In genomic region chr2:60728902-60729585, GRCm38 (mm10) we compare ENCODE assay signal across 17 mouse cellular contexts. TPM values are rescaled to one million over a fixed set of nuclear protein-coding genes. Genes with fewer than 3 reads are reported as not detected.
DNase-seq lines count a peak whose midpoint lies in the region; ATAC-seq and TF ChIP-seq lines count a peak whose summit lies in the region.
"Had no signal": no experiment of that assay in that cellular context is flagged by ENCODE, and none has a peak within 500 bp of the region (broad histone marks: within the 10 kb centered on the region; RNA-seq: fewer than 3 reads in every experiment).

No protein-coding gene starts in this region.

- no peaks in the 10 kb centered on the region for H3K9me3 ChIP-seq in intestine, embryonic 14.5 days (ENCODE audit: control insufficient read depth, low read length)
- no peaks in the 10 kb centered on the region for H3K9me3 ChIP-seq in intestine, embryonic 15.5 days
- no peaks in the 10 kb centered on the region for H3K9me3 ChIP-seq in intestine, postnatal 0 days (ENCODE audit: control insufficient read depth)
- no peaks in the 10 kb centered on the region for H3K9me3 ChIP-seq in hindbrain, embryonic 11.5 days (ENCODE audit: control insufficient read depth, low read length)
- H3K9me3 ChIP-seq: forebrain, embryonic 13.5 days; liver, embryonic 12.5 days; neural tube, embryonic 15.5 days had no signal

- no peaks in the 10 kb centered on the region for H3K27me3 ChIP-seq in intestine, embryonic 14.5 days (replicated peaks; ENCODE audit: control insufficient read depth, insufficient read depth, low read length)
- H3K27me3 ChIP-seq in intestine, embryonic 15.5 days (replicated peaks), result no peaks in the 10 kb centered on the region
- no peaks in the 10 kb centered on the region for H3K27me3 ChIP-seq in intestine, postnatal 0 days (replicated peaks; ENCODE audit: control insufficient read depth, insufficient read depth, low read length)
- no peaks in the 10 kb centered on the region for H3K27me3 ChIP-seq in cerebellum, adult 2 months (ENCODE audit: control insufficient read depth, insufficient read depth, low read length)
- H3K27me3 ChIP-seq in hindbrain, embryonic 11.5 days (ENCODE audit: control insufficient read depth, insufficient read depth, low read length), result no peaks in the 10 kb centered on the region
- H3K27me3 ChIP-seq: liver, embryonic 12.5 days; neural tube, embryonic 15.5 days had no signal

- no peak overlapping the region for H3K4me3 ChIP-seq in intestine, embryonic 14.5 days (ENCODE audit: low read depth, low read length)
- H3K4me3 ChIP-seq in intestine, embryonic 15.5 days (replicated peaks), result no peak overlapping the region
- H3K4me3 ChIP-seq in intestine, postnatal 0 days (ENCODE audit: low read depth, low read length), result no peak overlapping the region
- no peak overlapping the region for H3K4me3 ChIP-seq in cerebellum, adult 2 months (replicated peaks; ENCODE audit: insufficient read depth, low read depth, low read length)
- no peak overlapping the region for H3K4me3 ChIP-seq in hindbrain, embryonic 11.5 days (ENCODE audit: low read depth, low read length)
- H3K4me3 ChIP-seq: forebrain, embryonic 13.5 days; liver, embryonic 12.5 days; neural tube, embryonic 15.5 days had no signal

- 42% methylated on average over 10 of the region's 10 CpGs for WGBS in intestine, embryonic 14.5 days
- 46% methylated on average over 10 of the region's 10 CpGs for WGBS in intestine, embryonic 15.5 days
- 37% methylated on average over 10 of the region's 10 CpGs for WGBS in intestine, postnatal 0 days
- 28% methylated on average over 10 of the region's 10 CpGs for WGBS in large intestine, adult 2 months
- WGBS in cerebellum, adult 2 months, result 72% methylated on average over 10 of the region's 10 CpGs
- whole genome bisulfite sequencing in hindbrain, embryonic 11.5 days, result 76% methylated on average over 10 of the region's 10 CpGs

- no peak overlapping the region for H3K9ac ChIP-seq in intestine, embryonic 14.5 days (ENCODE audit: low read length)
- H3K9ac ChIP-seq in intestine, embryonic 15.5 days, result no peak overlapping the region
- no peak overlapping the region for H3K9ac ChIP-seq in intestine, postnatal 0 days (ENCODE audit: low read depth, low read length)
- no peak overlapping the region for H3K9ac ChIP-seq in hindbrain, embryonic 11.5 days (ENCODE audit: low read depth, low read length)
- H3K9ac ChIP-seq: forebrain, embryonic 13.5 days; liver, embryonic 12.5 days; neural tube, embryonic 15.5 days had no signal

- H3K36me3 ChIP-seq in intestine, embryonic 14.5 days (ENCODE audit: control insufficient read depth, insufficient read depth, low read length), result no peaks in the 10 kb centered on the region
- no peaks in the 10 kb centered on the region for H3K36me3 ChIP-seq in intestine, embryonic 15.5 days
- no peaks in the 10 kb centered on the region for H3K36me3 ChIP-seq in intestine, postnatal 0 days (ENCODE audit: control insufficient read depth, insufficient read depth)
- H3K36me3 ChIP-seq in hindbrain, embryonic 11.5 days (ENCODE audit: control insufficient read depth, insufficient read depth, low read length), result no peaks in the 10 kb centered on the region
- H3K36me3 ChIP-seq: liver, embryonic 12.5 days; neural tube, embryonic 15.5 days had no signal

- ATAC-seq in intestine, embryonic 14.5 days (replicated peaks; ENCODE audit: low FRiP score, low TSS enrichment, low read depth), result no peak
- no peak for ATAC-seq in intestine, embryonic 15.5 days
- ATAC-seq in intestine, postnatal 0 days, result no peak
- no peak for ATAC-seq in hindbrain, embryonic 11.5 days (ENCODE audit: low FRiP score)
- ATAC-seq: CD4-positive, CD25-positive, alpha-beta regulatory T cell, adult 4 months; forebrain, embryonic 13.5 days; hindbrain, embryonic 16.5 days; liver, embryonic 12.5 days had no signal

- H3K27ac ChIP-seq in intestine, embryonic 14.5 days (ENCODE audit: low read depth), result no peak overlapping the region
- no peak overlapping the region for H3K27ac ChIP-seq in intestine, embryonic 15.5 days
- no peak overlapping the region for H3K27ac ChIP-seq in intestine, postnatal 0 days (ENCODE audit: low read depth, low read length)
- H3K27ac ChIP-seq in cerebellum, adult 2 months (ENCODE audit: insufficient read depth, low read length), result no peak overlapping the region
- no peak overlapping the region for H3K27ac ChIP-seq in hindbrain, embryonic 11.5 days (ENCODE audit: low read depth, low read length)
- H3K27ac ChIP-seq: forebrain, embryonic 13.5 days; liver, embryonic 12.5 days; neural tube, embryonic 15.5 days had no signal

- TF ChIP-seq CTCF in intestine, postnatal 0 days (IDR thresholded peaks at IDR 0.05; ENCODE audit: low read depth), result no peak
- no peak for TF ChIP-seq CTCF in cerebellum, adult 2 months (IDR thresholded peaks at IDR 0.05; ENCODE audit: borderline replicate concordance, insufficient read depth, low read depth, low read length)

- peak; percentile 51 for DNase-seq in intestine, embryonic 14.5 days (ENCODE audit: low spot score)
- peak; percentile 74 for DNase-seq in kidney, adult 9 months
- DNase-seq in large intestine, adult 2 months (ENCODE audit: low read depth, low spot score), result peak; percentile 22
- DNase-seq in cerebellum, adult 2 months, result no peak
- no peak for DNase-seq in hindbrain, embryonic 11.5 days (ENCODE audit: low spot score)
- DNase-seq: adrenal gland, adult 8-10 months; cerebellum, adult 8-10 months; lung, postnatal 14 days; thymus, adult 2 months had no signal

- TF ChIP-seq POLR2A in cerebellum, adult 2 months (IDR thresholded peaks at IDR 0.05; ENCODE audit: borderline replicate concordance, insufficient read depth, low read length), result no peak

- peaks cover 11% of the 10 kb centered on the region for H3K4me1 ChIP-seq in intestine, embryonic 14.5 days (replicated peaks; ENCODE audit: control insufficient read depth, insufficient read depth, low read length)
- H3K4me1 ChIP-seq in intestine, embryonic 15.5 days (replicated peaks), result 0 out of 2 replicates have a peak, but pooled peaks cover 2% of the 10 kb centered on the region
- H3K4me1 ChIP-seq in intestine, postnatal 0 days (replicated peaks; ENCODE audit: control insufficient read depth, insufficient read depth, low read length), result peaks cover 4% of the 10 kb centered on the region; the same call in 1 of the 2 replicates
- no peaks in the 10 kb centered on the region for H3K4me1 ChIP-seq in cerebellum, adult 2 months (ENCODE audit: control insufficient read depth, insufficient read depth, low read length)
- no peaks in the 10 kb centered on the region for H3K4me1 ChIP-seq in hindbrain, embryonic 11.5 days (replicated peaks; ENCODE audit: control insufficient read depth, insufficient read depth, low read length)
- H3K4me1 ChIP-seq: forebrain, embryonic 13.5 days; liver, embryonic 12.5 days had no signal

- H3K4me2 ChIP-seq in intestine, embryonic 14.5 days (ENCODE audit: low read length), result no peak overlapping the region
- H3K4me2 ChIP-seq in intestine, embryonic 15.5 days (replicated peaks), result no peak overlapping the region
- 0 out of 2 replicates have a peak overlapping the region, but pooled peaks have one; percentile 10 for H3K4me2 ChIP-seq in intestine, postnatal 0 days (replicated peaks; ENCODE audit: low read depth)
- no peak overlapping the region for H3K4me2 ChIP-seq in hindbrain, embryonic 11.5 days (replicated peaks; ENCODE audit: low read depth, low read length)
- H3K4me2 ChIP-seq: forebrain, embryonic 13.5 days; liver, embryonic 12.5 days; midbrain, embryonic 11.5 days; neural tube, embryonic 15.5 days had no signal

RNA-seq across cellular contexts. Expression of gene Itgb6, which starts 6.6 kb away (rescaled TPM):
- 9.6 and 9.7 TPM in 2 replicates for polyA plus RNA-seq in intestine, embryonic 14.5 days (2014; fragmentation: Nextera tagmentation; extraction: Ambion mirVana)
- polyA plus RNA-seq in intestine, embryonic 15.5 days (2015; fragmentation: Nextera tagmentation; extraction: Ambion mirVana), result 8.8 and 9.0 TPM in 2 replicates
- 10.8 and 11.9 TPM in 2 replicates for polyA plus RNA-seq in intestine, postnatal 0 days (2015; fragmentation: Nextera tagmentation; extraction: Ambion mirVana)
- 12.4 and 16.0 TPM in 2 replicates for polyA plus RNA-seq in large intestine, adult 2 months (2012; rRNA removed)
- 0.19 and 0.28 TPM in 2 replicates for polyA plus RNA-seq in cerebellum, adult 2 months (2012; rRNA removed)
- 0.45 and 0.71 TPM in 2 replicates for polyA plus RNA-seq in hindbrain, embryonic 11.5 days (2014; fragmentation: Nextera tagmentation; extraction: Ambion mirVana)
- polyA plus RNA-seq: forebrain, embryonic 13.5 days had no signal

Comparison
In these comparisons a context has a peak if more than half of its experiments do, and no peak if none do; other contexts are left out.
1. DNase-seq: peak in intestine, embryonic 14.5 days (single experiment), kidney, adult 9 months (single experiment) and large intestine, adult 2 months (single experiment); none in cerebellum, adult 2 months (0 of 2) and hindbrain, embryonic 11.5 days (single experiment).